Mouse (Mus musculus): Measurements from ENCODE around the gene Sox13. TPM values are rescaled to one million over a fixed set of nuclear protein-coding genes. Genes with fewer than 3 reads are reported as not detected.
A peak's percentile ranks its signal among the peaks of the same experiment; 100 is the strongest.

Sox13 gene
- polyA plus RNA-seq, 1 experiment from 2014 or later, result 5.2 TPM

- H3K4me3 ChIP-seq (replicated peaks; ENCODE audit: low read length), result no peak overlapping the region
- no peaks in the 10 kb centered on the region for H3K36me3 ChIP-seq (ENCODE audit: control insufficient read depth, insufficient read depth, low read length)
- H3K9me3 ChIP-seq (replicated peaks; ENCODE audit: control insufficient read depth, low read length), result no peaks in the 10 kb centered on the region
- ATAC-seq (ENCODE audit: insufficient read depth, low FRiP score), result no peak
- H3K27me3 ChIP-seq (ENCODE audit: control insufficient read depth, insufficient read depth, low read length), result no peaks in the 10 kb centered on the region
- no peak overlapping the region for H3K27ac ChIP-seq (ENCODE audit: low read length)
- WGBS, result 59% methylated on average over 2 of the region's 2 CpGs
- H3K4me1 ChIP-seq (ENCODE audit: control insufficient read depth, insufficient read depth, low read length), result no peaks in the 10 kb centered on the region
- H3K9ac ChIP-seq (ENCODE audit: low read length), result no peak overlapping the region
- no peak overlapping the region for H3K4me2 ChIP-seq (ENCODE audit: low read depth, low read length)
Measured at GRCm38 (mm10) chr1:133456097-133456496, 31.9 kb upstream of the Sox13 start.

- peak overlapping the region; percentile 8; the same call in 1 of the 2 replicates for H3K9ac ChIP-seq (ENCODE audit: low read length)
- 0 out of 2 replicates have a peak, but pooled peaks have one; percentile 34 for ATAC-seq (ENCODE audit: insufficient read depth, low FRiP score)
- no peak overlapping the region for H3K4me2 ChIP-seq (ENCODE audit: low read depth, low read length)
Measured at GRCm38 (mm10) chr1:133452564-133453165, 28.5 kb upstream of the Sox13 start.

GRCm38 (mm10) chr1:133451869-133452563 lies 27.8 kb upstream of the Sox13 start:
- ATAC-seq (ENCODE audit: insufficient read depth, low FRiP score), result no peak; the same call in 1 of the 2 replicates

More at GRCm38 (mm10) chr1:133452564-133453165, 28.5 kb upstream of the Sox13 start:
- no peaks in the 10 kb centered on the region for H3K9me3 ChIP-seq (replicated peaks; ENCODE audit: control insufficient read depth, low read length)
- no peak overlapping the region for H3K4me3 ChIP-seq (replicated peaks; ENCODE audit: low read length)
- no peaks in the 10 kb centered on the region for H3K27me3 ChIP-seq (ENCODE audit: control insufficient read depth, insufficient read depth, low read length)
- no peaks in the 10 kb centered on the region for H3K36me3 ChIP-seq (ENCODE audit: control insufficient read depth, insufficient read depth, low read length)
- WGBS, result 39% methylated on average over 10 of the region's 10 CpGs
- peaks cover 3% of the 10 kb centered on the region; the same call in 1 of the 2 replicates for H3K4me1 ChIP-seq (ENCODE audit: control insufficient read depth, insufficient read depth, low read length)
- no peak overlapping the region; the same call in 1 of the 2 replicates for H3K27ac ChIP-seq (ENCODE audit: low read length)

GRCm38 (mm10) chr1:133451025-133451424 lies 26.8 kb upstream of the Sox13 start:
- WGBS, result 68% methylated on average over 11 of the region's 11 CpGs
- no peaks in the 10 kb centered on the region for H3K9me3 ChIP-seq (replicated peaks; ENCODE audit: control insufficient read depth, low read length)
- no peak for ATAC-seq (ENCODE audit: insufficient read depth, low FRiP score)
- no peak overlapping the region for H3K4me2 ChIP-seq (ENCODE audit: low read depth, low read length)
- no peak overlapping the region for H3K27ac ChIP-seq (ENCODE audit: low read length)
- H3K4me3 ChIP-seq (replicated peaks; ENCODE audit: low read length), result no peak overlapping the region
- H3K9ac ChIP-seq (ENCODE audit: low read length), result no peak overlapping the region
- peaks cover 3% of the 10 kb centered on the region; the same call in 1 of the 2 replicates for H3K4me1 ChIP-seq (ENCODE audit: control insufficient read depth, insufficient read depth, low read length)
- H3K27me3 ChIP-seq (ENCODE audit: control insufficient read depth, insufficient read depth, low read length), result no peaks in the 10 kb centered on the region
- H3K36me3 ChIP-seq (ENCODE audit: control insufficient read depth, insufficient read depth, low read length), result no peaks in the 10 kb centered on the region

More at GRCm38 (mm10) chr1:133451869-133452563, 27.8 kb upstream of the Sox13 start:
- peaks cover 3% of the 10 kb centered on the region; the same call in 1 of the 2 replicates for H3K4me1 ChIP-seq (ENCODE audit: control insufficient read depth, insufficient read depth, low read length)
- H3K4me3 ChIP-seq (replicated peaks; ENCODE audit: low read length), result no peak overlapping the region
- 49% methylated on average over 13 of the region's 13 CpGs for WGBS
- no peaks in the 10 kb centered on the region for H3K36me3 ChIP-seq (ENCODE audit: control insufficient read depth, insufficient read depth, low read length)
- H3K27ac ChIP-seq (ENCODE audit: low read length), result peak overlapping the region; percentile 46; the same call in 1 of the 2 replicates
- no peaks in the 10 kb centered on the region for H3K27me3 ChIP-seq (ENCODE audit: control insufficient read depth, insufficient read depth, low read length)
- H3K4me2 ChIP-seq (ENCODE audit: low read depth, low read length), result no peak overlapping the region
- H3K9ac ChIP-seq (ENCODE audit: low read length), result peak overlapping the region; percentile 8; the same call in 1 of the 2 replicates
- H3K9me3 ChIP-seq (replicated peaks; ENCODE audit: control insufficient read depth, low read length), result no peaks in the 10 kb centered on the region

- Histone ChIP-seq H3K9ac (ENCODE audit: low read length) (no peak overlapping the region), H3K27ac (ENCODE audit: low read length) (no peak overlapping the region)
Measured at GRCm38 (mm10) chr1:133448351-133448931, 24.3 kb upstream of the Sox13 start.

GRCm38 (mm10) chr1:133446291-133446690 lies 22.1 kb upstream of the Sox13 start:
- no peak overlapping the region for H3K4me3 ChIP-seq (replicated peaks; ENCODE audit: low read length)
- WGBS, result 87% methylated on average over 4 of the region's 4 CpGs

More at GRCm38 (mm10) chr1:133448351-133448931, 24.3 kb upstream of the Sox13 start:
- WGBS, result 25% methylated on average over 14 of the region's 14 CpGs
- Histone ChIP-seq H3K4me2 (ENCODE audit: low read depth, low read length) (0 out of 2 replicates have a peak overlapping the region, but pooled peaks have one; percentile 16), H3K9me3 (replicated peaks; ENCODE audit: control insufficient read depth, low read length) (no peaks in the 10 kb centered on the region), H3K36me3 (ENCODE audit: control insufficient read depth, insufficient read depth, low read length) (no peaks in the 10 kb centered on the region), H3K27me3 (ENCODE audit: control insufficient read depth, insufficient read depth, low read length) (no peaks in the 10 kb centered on the region), H3K4me1 (ENCODE audit: control insufficient read depth, insufficient read depth, low read length) (peaks cover 3% of the 10 kb centered on the region; the same call in 1 of the 2 replicates), H3K4me3 (replicated peaks; ENCODE audit: low read length) (no peak overlapping the region)
- peak; percentile 76; the same call in 1 of the 2 replicates for ATAC-seq (ENCODE audit: insufficient read depth, low FRiP score)

GRCm38 (mm10) chr1:133444315-133444714 lies 20.1 kb upstream of the Sox13 start:
- Histone ChIP-seq H3K27ac (ENCODE audit: low read length) (no peak overlapping the region), H3K9me3 (replicated peaks; ENCODE audit: control insufficient read depth, low read length) (no peaks in the 10 kb centered on the region), H3K9ac (ENCODE audit: low read length) (no peak overlapping the region), H3K4me1 (ENCODE audit: control insufficient read depth, insufficient read depth, low read length) (peaks cover 3% of the 10 kb centered on the region; the same call in 1 of the 2 replicates), H3K4me3 (replicated peaks; ENCODE audit: low read length) (no peak overlapping the region), H3K27me3 (ENCODE audit: control insufficient read depth, insufficient read depth, low read length) (no peaks in the 10 kb centered on the region), H3K36me3 (ENCODE audit: control insufficient read depth, insufficient read depth, low read length) (no peaks in the 10 kb centered on the region), H3K4me2 (ENCODE audit: low read depth, low read length) (no peak overlapping the region)
- 79% methylated on average over 8 of the region's 8 CpGs for WGBS
- ATAC-seq (ENCODE audit: insufficient read depth, low FRiP score), result no peak

More at GRCm38 (mm10) chr1:133446291-133446690, 22.1 kb upstream of the Sox13 start:
- no peak overlapping the region for H3K27ac ChIP-seq (ENCODE audit: low read length)
- H3K9me3 ChIP-seq (replicated peaks; ENCODE audit: control insufficient read depth, low read length), result no peaks in the 10 kb centered on the region
- no peaks in the 10 kb centered on the region for H3K36me3 ChIP-seq (ENCODE audit: control insufficient read depth, insufficient read depth, low read length)
- ATAC-seq (ENCODE audit: insufficient read depth, low FRiP score), result no peak
- H3K4me2 ChIP-seq (ENCODE audit: low read depth, low read length), result no peak overlapping the region
- no peak overlapping the region for H3K9ac ChIP-seq (ENCODE audit: low read length)
- H3K27me3 ChIP-seq (ENCODE audit: control insufficient read depth, insufficient read depth, low read length), result no peaks in the 10 kb centered on the region
- H3K4me1 ChIP-seq (ENCODE audit: control insufficient read depth, insufficient read depth, low read length), result peaks cover 3% of the 10 kb centered on the region; the same call in 1 of the 2 replicates

- no peaks in the 10 kb centered on the region for H3K27me3 ChIP-seq (ENCODE audit: control insufficient read depth, insufficient read depth, low read length)
- H3K9me3 ChIP-seq (replicated peaks; ENCODE audit: control insufficient read depth, low read length), result no peaks in the 10 kb centered on the region
- ATAC-seq (ENCODE audit: insufficient read depth, low FRiP score), result no peak
- H3K4me2 ChIP-seq (ENCODE audit: low read depth, low read length), result no peak overlapping the region
- peaks cover 9% of the 10 kb centered on the region; the same call in 1 of the 2 replicates for H3K4me1 ChIP-seq (ENCODE audit: control insufficient read depth, insufficient read depth, low read length)
- no peak overlapping the region for H3K4me3 ChIP-seq (replicated peaks; ENCODE audit: low read length)
- 56% methylated on average over 14 of the region's 14 CpGs for WGBS
- no peaks in the 10 kb centered on the region for H3K36me3 ChIP-seq (ENCODE audit: control insufficient read depth, insufficient read depth, low read length)
- H3K9ac ChIP-seq (ENCODE audit: low read length), result no peak overlapping the region
- no peak overlapping the region for H3K27ac ChIP-seq (ENCODE audit: low read length)
Measured at GRCm38 (mm10) chr1:133437916-133438683, 13.9 kb upstream of the Sox13 start.

Data from stomach, embryonic 16.5 days (tissue).